Mouse (Mus musculus): Measurements from ENCODE around the gene Fgfr2. TPM values are rescaled to one million over a fixed set of nuclear protein-coding genes. Genes with fewer than 3 reads are reported as not detected.

Gene Fgfr2
- total RNA-seq, 2 experiments from 2014 or later: not detected

GRCm38 (mm10) chr7:130117466-130118123 lies 3005.6 kb downstream of the Fgfr2 start:
- no peak for ATAC-seq (replicated peaks; ENCODE audit: poor library complexity)

GRCm38 (mm10) chr7:130114436-130114835 lies 3008.7 kb downstream of the Fgfr2 start:
- ATAC-seq (replicated peaks; ENCODE audit: poor library complexity): no peak

Other genes with a start within 250 kb of the Fgfr2 start
- 30.2 and 33.2 TPM in 2 replicates for gene Zranb1, start 192.2 kb downstream of the Fgfr2 start, total RNA-seq (2015)
- gene Zranb1, start 192.2 kb downstream of the Fgfr2 start, total RNA-seq (2017): 54.6 and 61.9 TPM in 2 replicates
- 35.0 and 45.0 TPM in 2 replicates for gene Ctbp2, start 1.0 kb upstream of the Fgfr2 start, total RNA-seq (2015)
- gene Ctbp2, start 1.0 kb upstream of the Fgfr2 start, total RNA-seq (2017): 40.5 and 44.5 TPM in 2 replicates